Mouse (Mus musculus) erythroblast, embryonic 14.5 days (primary cell): ENCODE results near the gene Usp18.

Experiments used
- GATA1 ChIP-seq: IDR thresholded peaks from 2 replicates; pipeline ENCODE4 v1.6.1; 2012; ENCODE audit warnings: low read length, inconsistent platforms, mixed read lengths
- TAL1 ChIP-seq: IDR thresholded peaks from 3 replicates; pipeline ENCODE4 v1.6.1; 2012; ENCODE audit warnings: low read length, inconsistent platforms, mixed read lengths

GRCm38 (mm10) chr6:121212988-121213387 is 32.7 kb upstream of the Usp18 start:
- TF ChIP-seq GATA1 (no peak), TAL1 (no peak)
